Mouse (Mus musculus) spleen, adult 2 months (tissue): ENCODE measurements at regions not wholly inside any gene's neighbourhood (a gene's known extent, or its start where the extent isn't known, plus 50 kb on each side); places are given as distances from the start of the nearest gene placed in this dataset.

Experiments used
- DNase-seq, 2 experiments: peaks; one replicate each; pipeline versions ENCODE4 v3.0.0 to v3.0.0-alpha.2; 2012 to 2021; ENCODE audit warnings: low spot score in 2 of 2, low read depth in 1 of 2
- H3K27ac ChIP-seq: fragments of 200-500 bp; 2 replicates; pipeline ENCODE4 v1.5.1; 2012; ENCODE audit warnings: low read length, inconsistent platforms; ENCODE audit not compliant: insufficient read depth
- H3K27me3 ChIP-seq: fragments of 200-500 bp; 2 replicates; pipeline ENCODE4 v1.6.1; 2012; ENCODE audit warnings: mild to moderate bottlenecking, moderate library complexity, low read length, inconsistent platforms; ENCODE audit not compliant: control insufficient read depth, insufficient read depth
- H3K36me3 ChIP-seq: fragments of 200-500 bp; 2 replicates; pipeline ENCODE4 v1.6.1; 2012; ENCODE audit warnings: mild to moderate bottlenecking, low read length, inconsistent platforms; ENCODE audit not compliant: control insufficient read depth, insufficient read depth
- H3K4me1 ChIP-seq: fragments of 200-500 bp; 2 replicates; pipeline ENCODE4 v1.6.1; 2011; ENCODE audit warnings: inconsistent platforms; ENCODE audit not compliant: control insufficient read depth, insufficient read depth, insufficient read length
- H3K4me3 ChIP-seq: fragments of 200-500 bp; 2 replicates; pipeline ENCODE4 v1.5.1; 2011; ENCODE audit warnings: mild to moderate bottlenecking, inconsistent platforms; ENCODE audit not compliant: insufficient read depth, insufficient read length; ENCODE audit errors: extremely low read depth
- CTCF ChIP-seq: fragments of 200-500 bp; IDR thresholded peaks from 2 replicates; pipeline ENCODE4 v1.5.1; 2011; ENCODE audit warnings: mild to moderate bottlenecking, inconsistent platforms; ENCODE audit not compliant: insufficient read depth, insufficient read length, insufficient replicate concordance; ENCODE audit errors: extremely low read depth
- POLR2A ChIP-seq: fragments of 200-500 bp; IDR thresholded peaks from 2 replicates; pipeline ENCODE4 v1.6.1; 2011; ENCODE audit warnings: low read depth, low read length, inconsistent platforms
- WGBS: fragments of 180-500 bp; shearing (Covaris S2); methylation state at CpG from one replicate; pipeline ENCODE4 v1.1.7; 2018; 5-methylcytosine and 5-hydroxymethylcytosine counted together

DNA sequence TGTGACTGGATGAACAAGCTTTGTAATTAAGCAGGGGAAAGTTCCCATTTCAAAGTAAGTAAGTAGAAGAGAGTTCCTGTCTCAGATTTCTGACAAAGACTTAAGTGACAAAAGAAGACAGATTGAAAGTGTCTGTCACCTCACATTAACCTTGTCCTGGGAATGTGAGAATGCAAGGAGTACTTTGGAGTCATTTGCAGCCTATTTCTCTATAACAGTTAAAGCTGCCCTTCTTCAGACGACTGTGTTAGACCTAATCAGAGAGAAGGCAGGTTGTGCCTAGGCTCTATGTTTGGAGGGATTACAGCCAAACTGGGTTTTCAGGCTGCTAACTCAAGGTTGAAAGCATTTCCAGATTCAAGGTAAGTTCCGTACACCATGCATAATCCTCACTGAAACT is 446.5 kb downstream of the Pdgfc start:
- H3K27ac ChIP-seq = no peak overlapping the region
- WGBS = 85% methylated on average over 2 of the region's 2 CpGs
- no peak for DNase-seq
- H3K4me1 ChIP-seq = no peaks in the 10 kb centered on the region
- TF ChIP-seq CTCF (no peak), POLR2A (no peak)
- no peaks in the 10 kb centered on the region for H3K27me3 ChIP-seq
- no peaks in the 10 kb centered on the region for H3K36me3 ChIP-seq
- no peak overlapping the region for H3K4me3 ChIP-seq

DNA sequence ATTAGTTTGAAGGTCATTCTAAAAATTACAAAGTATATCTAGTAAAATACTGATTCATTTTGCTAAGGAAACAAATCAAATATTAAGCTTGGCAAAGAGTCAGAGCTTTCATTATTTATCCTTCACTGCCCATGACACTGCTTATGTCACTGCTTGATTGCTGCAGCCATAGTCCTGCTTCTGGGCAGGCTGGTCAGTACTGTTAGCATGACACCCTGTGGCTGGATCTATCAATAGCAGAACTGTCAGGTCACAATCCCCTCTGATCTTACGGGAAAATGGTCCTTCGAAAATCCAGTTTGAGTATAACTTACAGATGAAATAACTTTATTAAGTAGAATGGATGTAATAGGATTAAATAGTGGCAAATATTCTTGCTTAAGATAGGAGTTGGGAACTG is 447.1 kb downstream of the Pdgfc start:
- no peak overlapping the region for H3K27ac ChIP-seq
- no peak overlapping the region for H3K4me3 ChIP-seq
- TF ChIP-seq POLR2A (no peak), CTCF (no peak)
- 82% methylated on average over 2 of the region's 2 CpGs for WGBS
- no peaks in the 10 kb centered on the region for H3K36me3 ChIP-seq
- no peak for DNase-seq
- H3K27me3 ChIP-seq = no peaks in the 10 kb centered on the region
- no peaks in the 10 kb centered on the region for H3K4me1 ChIP-seq

- no peak for DNase-seq
- Histone ChIP-seq H3K27me3 (no peaks in the 10 kb centered on the region), H3K4me3 (no peak overlapping the region), H3K4me1 (no peaks in the 10 kb centered on the region), H3K36me3 (no peaks in the 10 kb centered on the region), H3K27ac (no peak overlapping the region)
- TF ChIP-seq POLR2A = no peak
- 78% methylated on average over 1 of the region's 1 CpGs for WGBS
These were observed 427.1 kb upstream of the Ctso start for GRCm38 (mm10) chr3:81505316-81505715.

DNA sequence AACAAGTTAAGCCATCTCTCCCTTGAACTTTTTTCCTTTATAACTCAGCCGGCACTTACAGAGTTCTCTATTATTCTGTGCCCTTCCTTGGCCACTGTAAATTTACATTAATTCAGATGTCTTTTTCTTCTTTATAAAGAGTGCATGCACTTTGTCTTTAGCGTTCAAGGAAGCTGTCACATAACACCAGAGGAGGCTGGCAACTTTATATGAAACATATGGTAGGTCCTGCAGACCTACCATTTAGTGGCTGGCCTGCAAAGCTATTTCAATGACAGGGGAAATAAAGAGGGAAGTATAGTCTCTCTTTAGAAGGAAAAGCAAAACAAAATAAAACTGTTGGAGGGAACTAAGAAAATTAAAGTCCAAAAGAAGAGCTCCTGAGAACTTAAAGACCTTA is 423.8 kb upstream of the Ctso start:
- TF ChIP-seq POLR2A = no peak
- TF ChIP-seq CTCF = no peak

DNA sequence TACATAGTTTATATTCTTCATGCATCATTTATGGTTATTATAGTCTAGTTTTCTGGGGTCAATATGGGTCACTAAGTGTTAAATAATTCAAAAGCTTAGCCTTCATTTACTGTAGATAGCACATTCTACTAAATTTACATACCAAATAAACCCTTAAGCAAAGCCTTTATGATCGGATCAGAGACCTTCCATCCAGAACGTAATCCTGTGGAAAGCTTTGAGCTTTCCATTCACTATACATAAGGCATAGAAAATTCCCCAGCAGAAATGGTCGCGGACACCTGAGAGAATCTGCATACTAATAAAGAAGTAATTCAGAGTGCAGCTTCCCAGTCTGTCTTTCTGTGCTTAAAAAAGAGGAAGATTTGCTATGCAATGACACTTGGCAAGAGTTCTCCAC is 410.6 kb upstream of the Ctso start:
- no peak overlapping the region for H3K4me3 ChIP-seq
- TF ChIP-seq CTCF (no peak), POLR2A (no peak)
- WGBS = 87% methylated on average over 4 of the region's 4 CpGs
- no peaks in the 10 kb centered on the region for H3K27me3 ChIP-seq
- H3K4me1 ChIP-seq = no peaks in the 10 kb centered on the region
- H3K36me3 ChIP-seq = no peaks in the 10 kb centered on the region
- H3K27ac ChIP-seq = no peak overlapping the region
- DNase-seq = no peak

More for the DNA sequence above, 423.8 kb upstream of the Ctso start:
- H3K27me3 ChIP-seq = no peaks in the 10 kb centered on the region
- 74% methylated on average over 2 of the region's 2 CpGs for WGBS
- H3K4me3 ChIP-seq = no peak overlapping the region
- no peak for DNase-seq
- no peaks in the 10 kb centered on the region for H3K36me3 ChIP-seq
- H3K4me1 ChIP-seq = no peaks in the 10 kb centered on the region
- H3K27ac ChIP-seq = no peak overlapping the region

DNA sequence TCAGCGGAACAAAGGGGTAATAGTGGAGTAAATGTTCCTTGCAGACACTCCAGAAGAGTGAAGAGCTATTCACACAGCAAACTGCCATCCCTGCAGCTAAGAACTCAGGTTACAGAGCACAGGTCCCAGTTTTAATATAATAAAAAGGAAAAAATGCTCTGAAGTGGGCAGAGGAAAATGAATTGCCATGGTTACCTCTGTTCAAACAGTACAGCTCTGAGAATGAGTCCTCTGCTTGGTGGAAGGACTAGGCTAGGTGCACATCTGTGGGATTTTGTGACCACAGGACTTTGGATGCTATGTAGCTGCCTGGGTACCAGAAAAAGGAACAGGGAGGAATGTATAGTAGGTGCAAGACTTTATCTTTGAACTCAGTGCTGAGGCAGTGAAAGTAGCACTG is 401.5 kb upstream of the Ctso start:
- no peaks in the 10 kb centered on the region for H3K27me3 ChIP-seq
- H3K4me3 ChIP-seq = no peak overlapping the region
- TF ChIP-seq CTCF (no peak), POLR2A (no peak)
- no peaks in the 10 kb centered on the region for H3K36me3 ChIP-seq
- H3K27ac ChIP-seq = no peak overlapping the region
- no peak for DNase-seq
- 93% methylated on average over 1 of the region's 1 CpGs for WGBS
- H3K4me1 ChIP-seq = no peaks in the 10 kb centered on the region

- WGBS = 89% methylated on average over 4 of the region's 4 CpGs
- Histone ChIP-seq H3K4me1 (no peaks in the 10 kb centered on the region), H3K36me3 (no peaks in the 10 kb centered on the region), H3K4me3 (no peak overlapping the region), H3K27ac (no peak overlapping the region), H3K27me3 (no peaks in the 10 kb centered on the region)
- no peak for DNase-seq
- TF ChIP-seq CTCF (no peak), POLR2A (no peak)
These were observed 396.8 kb upstream of the Ctso start for GRCm38 (mm10) chr3:81535448-81536205.
